Mouse (Mus musculus): ENCODE results near the gene Pbx1. TPM values are rescaled to one million over a fixed set of nuclear protein-coding genes. Genes with fewer than 3 reads are reported as not detected.
A peak's percentile ranks its signal among the peaks of the same experiment; 100 is the strongest.

Pbx1 gene
- polyA plus RNA-seq, 1 experiment from 2014 or later = 35.4 TPM

DNA sequence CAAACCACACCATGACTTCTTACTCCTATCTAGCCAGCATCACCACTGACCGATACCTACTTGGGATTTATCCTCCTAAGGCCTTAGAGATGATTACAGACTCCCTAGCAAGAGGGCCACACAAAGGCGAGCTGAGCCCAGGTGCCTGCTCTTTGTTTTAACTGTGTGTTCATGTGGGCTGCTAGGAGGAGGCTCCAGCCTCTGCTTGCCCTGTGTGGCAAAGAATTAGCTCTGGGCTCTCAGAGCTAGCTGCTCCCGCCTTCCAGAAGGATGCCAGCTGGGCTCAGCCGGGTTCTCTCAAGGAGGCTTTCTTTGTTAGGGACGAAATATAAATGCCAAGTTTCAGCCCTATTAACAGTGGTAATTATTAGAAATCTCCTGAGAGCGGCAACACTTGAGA, 14.4 kb downstream of the Pbx1 start:
- no peak for DNase-seq (ENCODE audit: low spot score)
- Histone ChIP-seq H3K36me3 (peaks cover 68% of the 10 kb centered on the region), H3K27ac (peak overlapping the region; percentile 66), H3K9me3 (no peaks in the 10 kb centered on the region), H3K27me3 (ENCODE audit: insufficient read depth, poor library complexity, severe bottlenecking) (no peaks in the 10 kb centered on the region), H3K4me3 (0 out of 2 replicates have a peak overlapping the region, but pooled peaks have one; percentile 20), H3K4me1 (replicated peaks) (peaks cover 54% of the 10 kb centered on the region)
- WGBS = 29% methylated on average over 6 of the region's 6 CpGs

DNA sequence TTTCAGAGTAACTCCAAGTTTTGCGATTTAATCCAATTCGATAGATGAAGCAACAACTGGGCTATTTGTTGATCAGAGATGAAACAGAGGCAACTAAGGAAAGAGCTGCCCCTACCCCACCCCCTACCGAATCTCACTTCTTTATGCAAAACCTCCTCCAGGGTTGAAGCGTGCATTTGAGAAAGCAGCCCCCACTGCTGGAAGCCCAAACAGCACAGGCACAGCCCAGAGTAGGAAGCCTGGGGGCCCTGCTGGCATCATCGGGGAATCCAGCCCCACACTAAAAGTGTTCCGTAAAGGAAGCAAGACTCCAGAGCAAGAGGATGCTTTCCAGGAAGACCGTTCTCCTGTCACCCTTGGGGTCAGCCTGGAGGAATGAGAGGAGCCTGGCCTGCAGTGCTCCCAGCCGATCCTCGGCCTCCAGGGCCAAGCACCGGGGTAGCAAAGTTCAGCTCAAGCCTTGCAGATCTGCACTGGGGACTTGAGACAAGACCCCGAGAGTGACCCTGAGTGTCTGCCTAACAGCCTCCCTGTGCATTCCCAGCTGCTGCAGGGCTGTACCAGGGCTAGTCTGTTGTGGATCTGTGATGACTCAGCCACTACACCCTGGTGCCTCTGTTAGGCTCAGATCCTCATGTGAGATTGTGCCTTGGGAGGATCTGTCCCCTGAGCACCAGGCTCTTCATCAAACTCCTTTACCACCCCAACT, 15.2 kb downstream of the Pbx1 start:
- Histone ChIP-seq H3K4me1 (replicated peaks) (peaks cover 55% of the 10 kb centered on the region), H3K4me3 (peak overlapping the region; percentile 20), H3K36me3 (peaks cover 61% of the 10 kb centered on the region), H3K9me3 (no peaks in the 10 kb centered on the region), H3K27ac (peak overlapping the region; percentile 66), H3K27me3 (ENCODE audit: insufficient read depth, poor library complexity, severe bottlenecking) (no peaks in the 10 kb centered on the region)
- WGBS = 11% methylated on average over 11 of the region's 11 CpGs
- peak; percentile 52 for DNase-seq (ENCODE audit: low spot score)

DNA sequence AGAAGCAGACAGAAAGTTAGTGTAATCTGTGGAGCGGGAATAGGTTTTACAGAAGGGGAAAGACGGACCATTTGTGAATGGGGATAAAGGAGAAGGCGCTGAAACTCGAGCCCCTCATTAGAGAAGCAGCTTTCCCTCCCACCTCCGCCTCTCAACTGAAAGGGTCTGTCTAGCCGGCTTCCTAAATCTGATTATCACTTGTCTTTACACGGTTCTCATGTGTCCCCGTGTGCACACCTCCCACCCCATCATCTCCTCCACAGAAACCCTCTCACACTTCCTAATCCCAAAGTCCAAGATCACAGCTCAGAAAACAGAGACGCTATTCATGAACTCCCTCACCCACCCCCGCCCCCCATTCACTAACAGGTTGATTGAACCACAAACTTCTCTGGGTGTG, 21.5 kb downstream of the Pbx1 start:
- Histone ChIP-seq H3K9me3 (no peaks in the 10 kb centered on the region), H3K4me3 (no peak overlapping the region), H3K27me3 (ENCODE audit: insufficient read depth, poor library complexity, severe bottlenecking) (no peaks in the 10 kb centered on the region), H3K4me1 (replicated peaks) (peaks cover 78% of the 10 kb centered on the region), H3K36me3 (peaks cover 46% of the 10 kb centered on the region), H3K27ac (peak overlapping the region; percentile 40; the same call in 1 of the 2 replicates)
- DNase-seq (ENCODE audit: low spot score) = no peak
- WGBS = 7% methylated on average over 10 of the region's 10 CpGs

DNA sequence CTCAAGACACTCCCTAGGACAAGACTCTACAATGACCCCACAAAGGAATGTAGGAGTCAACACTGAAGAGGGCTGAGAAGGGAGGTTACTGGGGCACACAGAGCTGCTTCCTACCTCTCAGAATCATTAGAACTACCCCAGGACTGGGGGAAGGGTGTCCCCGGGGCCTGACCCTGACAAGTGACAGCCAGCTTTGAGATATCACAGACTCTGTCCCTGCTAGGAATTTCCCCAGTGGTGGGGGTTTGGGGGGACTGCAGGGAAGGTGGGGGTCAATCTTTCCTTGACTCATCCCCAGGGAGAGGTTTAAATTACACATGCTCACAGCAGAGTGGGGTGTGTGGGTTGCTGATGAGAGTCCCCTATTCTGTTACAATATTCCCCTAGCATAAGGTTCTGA, 22.0 kb downstream of the Pbx1 start:
- DNase-seq (ENCODE audit: low spot score) = no peak
- Histone ChIP-seq H3K27ac (peak overlapping the region; percentile 23; the same call in 1 of the 2 replicates), H3K4me1 (replicated peaks) (peaks cover 78% of the 10 kb centered on the region), H3K36me3 (peaks cover 47% of the 10 kb centered on the region), H3K9me3 (no peaks in the 10 kb centered on the region), H3K27me3 (ENCODE audit: insufficient read depth, poor library complexity, severe bottlenecking) (no peaks in the 10 kb centered on the region), H3K4me3 (no peak overlapping the region)
- WGBS = 3% methylated on average over 1 of the region's 1 CpGs

DNA sequence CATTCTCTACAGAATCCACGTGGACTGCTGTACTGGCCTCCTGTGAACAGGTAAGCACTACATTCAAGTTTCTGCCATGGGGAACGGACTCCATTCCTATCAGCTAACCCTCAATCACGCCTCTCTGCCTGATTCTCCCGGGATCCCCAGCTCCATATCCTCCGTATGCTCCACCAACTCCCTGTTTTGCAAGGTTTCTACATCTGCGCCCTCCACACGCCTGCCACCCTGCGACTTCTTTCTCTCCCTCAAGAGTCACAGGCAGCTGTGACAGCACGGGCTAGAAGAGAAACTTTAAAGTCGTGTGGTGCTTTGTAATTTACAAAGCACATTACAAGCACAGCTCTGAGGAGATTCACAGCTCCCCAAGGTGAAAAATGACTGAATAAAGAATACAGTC, 23.3 kb downstream of the Pbx1 start:
- 82% methylated on average over 10 of the region's 10 CpGs for WGBS
- DNase-seq (ENCODE audit: low spot score) = no peak
- H3K9me3 ChIP-seq = no peaks in the 10 kb centered on the region
- peaks cover 78% of the 10 kb centered on the region for H3K4me1 ChIP-seq (replicated peaks)
- H3K36me3 ChIP-seq = peaks cover 36% of the 10 kb centered on the region
- no peak overlapping the region for H3K4me3 ChIP-seq
- H3K27ac ChIP-seq = no peak overlapping the region
- no peaks in the 10 kb centered on the region for H3K27me3 ChIP-seq (ENCODE audit: insufficient read depth, poor library complexity, severe bottlenecking)

DNA sequence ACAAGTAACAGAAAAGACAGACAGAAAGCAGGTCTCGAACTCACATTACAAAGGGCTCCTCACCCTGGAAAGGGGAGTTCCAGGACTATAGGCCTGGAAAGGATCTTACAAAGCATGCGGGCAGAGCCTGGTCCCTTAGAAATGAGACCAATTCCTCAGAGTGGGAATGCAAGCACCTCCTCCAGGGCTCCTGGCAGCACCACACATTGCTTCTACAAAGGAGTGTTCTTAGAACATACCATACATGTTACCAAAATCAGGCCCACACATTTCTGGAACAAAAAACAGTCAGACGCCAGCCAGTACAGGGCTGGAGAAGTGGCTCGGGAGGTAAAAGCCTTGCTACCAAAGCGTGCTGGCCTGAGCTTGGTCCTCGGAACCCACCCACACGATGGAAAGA, 24.1 kb downstream of the Pbx1 start:
- 80% methylated on average over 7 of the region's 7 CpGs for WGBS
- Histone ChIP-seq H3K4me1 (replicated peaks) (peaks cover 86% of the 10 kb centered on the region), H3K27ac (no peak overlapping the region)

DNA sequence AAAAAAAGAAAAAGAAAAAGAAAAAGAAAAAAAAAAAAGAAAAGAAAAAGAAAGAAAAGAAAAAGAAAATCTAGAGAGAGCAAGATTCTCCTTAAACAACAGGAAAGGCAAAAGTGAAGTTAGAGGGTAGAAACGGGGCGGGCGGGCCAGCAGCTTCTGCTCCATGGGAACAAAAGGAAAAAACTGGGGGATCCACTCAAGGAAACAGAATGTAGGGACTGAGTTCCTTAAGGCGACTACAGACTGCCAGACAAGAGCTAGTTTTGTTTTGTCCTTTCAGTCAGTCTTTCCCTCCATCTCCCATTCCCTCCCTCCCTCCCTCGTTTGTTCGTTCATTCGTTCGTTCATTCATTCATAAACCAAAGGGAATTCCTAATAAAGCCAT, 25.8 kb downstream of the Pbx1 start:
- Histone ChIP-seq H3K4me1 (replicated peaks) (peaks cover 93% of the 10 kb centered on the region), H3K36me3 (peaks cover 36% of the 10 kb centered on the region), H3K9me3 (no peaks in the 10 kb centered on the region), H3K27ac (peak overlapping the region; percentile 75), H3K27me3 (ENCODE audit: insufficient read depth, poor library complexity, severe bottlenecking) (no peaks in the 10 kb centered on the region), H3K4me3 (no peak overlapping the region)
- WGBS = 26% methylated on average over 8 of the region's 8 CpGs
- no peak for DNase-seq (ENCODE audit: low spot score)

More for the DNA sequence above, 24.1 kb downstream of the Pbx1 start:
- Histone ChIP-seq H3K36me3 (peaks cover 29% of the 10 kb centered on the region), H3K9me3 (no peaks in the 10 kb centered on the region), H3K27me3 (ENCODE audit: insufficient read depth, poor library complexity, severe bottlenecking) (no peaks in the 10 kb centered on the region), H3K4me3 (no peak overlapping the region)
- DNase-seq (ENCODE audit: low spot score) = no peak

DNA sequence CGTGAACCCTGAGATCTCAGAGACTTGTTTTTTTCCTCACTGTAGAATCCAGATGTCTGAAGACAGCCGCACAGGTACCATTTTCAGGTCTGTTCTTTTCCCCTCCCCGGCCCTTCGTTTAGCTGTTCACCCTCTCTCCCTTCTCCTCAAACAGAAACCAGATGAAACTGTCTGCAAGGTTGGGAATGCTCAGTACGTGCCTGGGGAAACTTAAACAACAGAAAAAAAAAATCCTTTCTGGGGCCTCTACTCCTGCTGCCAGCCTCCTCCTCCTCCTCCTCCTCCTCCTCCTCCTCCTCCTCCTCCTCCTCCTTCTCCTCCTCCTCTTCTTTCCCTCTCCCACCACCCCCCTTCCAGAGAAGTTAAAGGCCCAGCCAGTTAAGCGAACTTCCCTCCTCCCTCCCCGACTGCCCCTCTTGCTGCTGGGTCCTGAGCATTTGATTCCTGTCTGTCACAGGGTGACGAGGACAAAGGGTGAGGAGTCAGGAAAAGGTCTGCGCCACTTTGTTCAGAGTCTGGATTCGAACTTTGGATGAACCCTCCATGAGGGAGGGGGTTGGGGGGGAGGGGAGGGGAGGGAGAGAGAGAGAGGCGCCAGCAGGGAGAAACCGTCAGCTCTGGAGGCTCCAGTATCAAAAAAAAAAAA, 26.3 kb downstream of the Pbx1 start:
- Histone ChIP-seq H3K27ac (peak overlapping the region; percentile 75), H3K9me3 (no peaks in the 10 kb centered on the region), H3K4me3 (no peak overlapping the region), H3K36me3 (peaks cover 40% of the 10 kb centered on the region), H3K27me3 (ENCODE audit: insufficient read depth, poor library complexity, severe bottlenecking) (no peaks in the 10 kb centered on the region), H3K4me1 (replicated peaks) (peaks cover 91% of the 10 kb centered on the region)
- WGBS = 22% methylated on average over 12 of the region's 12 CpGs
- DNase-seq (ENCODE audit: low spot score) = peak; percentile 67

DNA sequence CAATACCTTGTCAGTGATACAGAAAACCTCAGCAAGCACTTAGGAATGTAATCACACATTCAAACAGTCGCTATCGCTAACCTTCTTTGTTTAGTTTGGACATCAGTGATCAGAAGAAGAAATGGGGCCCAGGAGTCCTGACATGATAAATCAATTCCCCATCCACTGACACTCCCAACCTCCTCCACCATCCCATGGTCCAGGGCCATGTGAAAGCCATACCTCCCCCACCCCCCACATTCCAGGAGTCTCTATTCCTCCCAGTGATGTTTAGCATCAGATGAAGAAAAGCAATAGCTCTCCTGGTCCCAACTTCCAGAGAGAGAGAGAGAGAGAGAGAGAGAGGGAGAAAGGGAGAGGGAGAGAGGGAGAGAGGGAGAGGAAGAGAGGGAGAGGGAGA, 28.5 kb downstream of the Pbx1 start:
- 73% methylated on average over 2 of the region's 2 CpGs for WGBS
- Histone ChIP-seq H3K4me3 (no peak overlapping the region), H3K27me3 (ENCODE audit: insufficient read depth, poor library complexity, severe bottlenecking) (no peaks in the 10 kb centered on the region), H3K4me1 (replicated peaks) (peaks cover 69% of the 10 kb centered on the region), H3K9me3 (no peaks in the 10 kb centered on the region), H3K36me3 (peaks cover 46% of the 10 kb centered on the region), H3K27ac (no peak overlapping the region)
- no peak for DNase-seq (ENCODE audit: low spot score)

DNA sequence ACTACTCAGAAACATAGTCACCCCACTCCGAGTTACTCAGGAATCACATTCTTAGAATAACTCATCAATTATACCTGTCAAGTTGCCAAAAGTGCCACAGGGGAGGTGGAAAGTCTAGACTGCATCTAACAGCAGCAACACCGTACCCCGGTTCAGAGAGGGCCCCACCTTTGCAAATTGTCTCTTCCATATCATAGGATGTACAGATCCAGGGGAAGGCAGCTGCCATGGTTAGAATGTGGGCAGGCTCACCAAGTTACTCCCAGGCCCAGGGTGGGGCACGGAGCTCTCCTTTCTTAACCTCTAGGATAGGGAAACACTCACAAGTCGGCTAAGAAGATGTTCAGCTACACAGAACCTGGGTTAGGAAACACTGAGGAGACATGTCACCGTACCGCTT, 29.4 kb downstream of the Pbx1 start:
- 55% methylated on average over 7 of the region's 7 CpGs for WGBS
- Histone ChIP-seq H3K27ac (no peak overlapping the region), H3K27me3 (ENCODE audit: insufficient read depth, poor library complexity, severe bottlenecking) (no peaks in the 10 kb centered on the region), H3K36me3 (peaks cover 42% of the 10 kb centered on the region), H3K4me1 (replicated peaks) (peaks cover 60% of the 10 kb centered on the region), H3K4me3 (no peak overlapping the region), H3K9me3 (no peaks in the 10 kb centered on the region)
- no peak for DNase-seq (ENCODE audit: low spot score)

DNA sequence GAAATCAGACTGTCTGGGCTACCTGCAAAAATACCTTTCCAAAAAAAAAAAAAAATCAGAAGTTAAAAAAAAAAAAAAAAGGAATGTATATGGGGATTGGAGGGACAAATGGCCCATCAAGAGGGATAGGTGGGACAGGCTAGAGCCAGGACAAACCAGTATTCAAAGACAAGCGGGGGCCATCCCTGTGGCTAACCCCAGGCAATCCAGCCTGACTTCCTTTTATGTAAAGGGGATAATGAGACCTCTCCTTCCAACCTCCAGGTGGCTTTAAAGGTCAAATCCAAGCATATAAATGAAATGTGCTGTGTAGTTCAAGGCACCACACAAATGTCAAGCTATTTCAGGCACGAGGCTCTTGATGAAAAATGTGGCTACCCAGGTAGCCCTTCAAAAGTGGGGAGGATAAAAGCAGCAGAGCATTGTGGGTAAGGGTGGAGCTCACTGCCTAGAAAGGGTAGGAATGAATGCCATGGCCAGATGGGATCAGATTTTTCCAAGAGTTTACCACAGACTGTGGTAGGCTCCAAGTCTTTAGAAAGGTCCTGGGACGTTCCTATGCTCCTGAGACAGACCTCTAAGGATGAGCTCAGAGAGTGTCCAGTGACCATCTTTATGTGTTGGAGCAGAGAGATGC, 36.4 kb downstream of the Pbx1 start:
- Histone ChIP-seq H3K36me3 (peaks cover 47% of the 10 kb centered on the region), H3K27ac (no peak overlapping the region), H3K27me3 (ENCODE audit: insufficient read depth, poor library complexity, severe bottlenecking) (no peaks in the 10 kb centered on the region), H3K4me3 (no peak overlapping the region), H3K4me1 (replicated peaks) (peaks cover 38% of the 10 kb centered on the region), H3K9me3 (no peaks in the 10 kb centered on the region)
- 71% methylated on average over 3 of the region's 3 CpGs for WGBS
- DNase-seq (ENCODE audit: low spot score) = no peak

DNA sequence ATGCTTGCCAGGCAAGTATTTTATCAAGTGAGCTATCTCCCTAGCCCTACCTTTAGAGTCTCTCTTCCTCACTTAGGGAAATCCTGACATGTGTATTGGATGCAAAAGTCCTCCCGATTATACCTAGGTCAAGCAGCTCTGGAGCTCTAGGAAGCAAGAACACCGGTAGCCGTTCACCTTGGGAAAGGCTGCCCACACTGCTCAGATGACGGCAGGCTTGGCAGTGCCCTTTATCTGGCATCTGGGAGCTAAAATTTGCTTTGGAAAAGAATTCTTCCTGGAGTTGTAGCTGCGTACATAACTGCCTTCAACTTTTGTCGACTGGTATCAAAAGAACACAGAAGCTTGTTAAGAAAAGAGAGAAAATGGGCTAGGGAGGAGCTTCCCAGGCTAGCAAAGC, 37.5 kb downstream of the Pbx1 start:
- Histone ChIP-seq H3K4me1 (replicated peaks) (peaks cover 42% of the 10 kb centered on the region), H3K36me3 (peaks cover 50% of the 10 kb centered on the region), H3K27me3 (ENCODE audit: insufficient read depth, poor library complexity, severe bottlenecking) (no peaks in the 10 kb centered on the region), H3K4me3 (no peak overlapping the region), H3K27ac (no peak overlapping the region), H3K9me3 (no peaks in the 10 kb centered on the region)
- DNase-seq (ENCODE audit: low spot score) = no peak
- WGBS = 90% methylated on average over 6 of the region's 6 CpGs

DNA sequence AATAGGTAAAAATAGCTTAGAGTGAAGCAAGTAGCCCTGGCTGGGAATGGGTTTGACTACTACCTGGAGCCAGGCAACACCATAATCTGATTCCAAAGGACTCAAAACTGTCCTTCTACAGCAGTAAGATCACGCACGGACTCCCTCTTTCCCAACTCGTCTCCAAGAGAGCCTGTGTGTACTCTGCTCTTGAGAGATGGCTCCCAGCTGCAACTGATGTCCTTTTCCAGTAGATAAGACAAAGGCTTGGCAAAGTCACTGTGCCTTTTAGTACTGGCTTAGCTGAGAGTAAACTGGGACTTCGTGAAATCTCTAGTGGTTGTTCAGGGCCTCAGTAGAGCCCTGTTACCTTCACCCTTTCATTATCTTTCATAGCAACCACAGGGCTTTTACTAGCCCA, 38.6 kb downstream of the Pbx1 start:
- Histone ChIP-seq H3K9me3 (no peaks in the 10 kb centered on the region), H3K36me3 (peaks cover 53% of the 10 kb centered on the region), H3K27ac (peak overlapping the region; percentile 57; the same call in 1 of the 2 replicates), H3K4me3 (no peak overlapping the region), H3K27me3 (ENCODE audit: insufficient read depth, poor library complexity, severe bottlenecking) (no peaks in the 10 kb centered on the region), H3K4me1 (replicated peaks) (peaks cover 42% of the 10 kb centered on the region)
- 74% methylated on average over 4 of the region's 4 CpGs for WGBS
- no peak for DNase-seq (ENCODE audit: low spot score)
